Mouse (Mus musculus) C2C12 (cell line): ENCODE measurements around the gene Mospd3.

Source experiments
- CEBPB ChIP-seq: IDR thresholded peaks from one replicate; pipeline ENCODE4 v1.6.1; 2011; ENCODE audit warnings: low read depth, mild to moderate bottlenecking, control low read depth, moderate library complexity
- CTCF ChIP-seq: IDR thresholded peaks from one replicate; pipeline ENCODE4 v1.5.1; 2011; ENCODE audit not compliant: control insufficient read depth, insufficient read depth, insufficient read length
- MAX ChIP-seq: IDR thresholded peaks from one replicate; pipeline ENCODE4 v1.6.1; 2011; ENCODE audit warnings: mild to moderate bottlenecking, control low read depth
- MYOD1 ChIP-seq: IDR thresholded peaks from one replicate; pipeline ENCODE4 v1.6.1; 2011; ENCODE audit warnings: low read depth; ENCODE audit not compliant: control insufficient read depth, insufficient read length
- MYOG ChIP-seq: IDR thresholded peaks from one replicate; pipeline ENCODE4 v1.6.1; 2011; ENCODE audit not compliant: control insufficient read depth, insufficient read length; ENCODE audit errors: extremely low read depth
- USF1 ChIP-seq: IDR thresholded peaks from one replicate; pipeline ENCODE4 v1.6.1; 2011; ENCODE audit warnings: low read depth, mild to moderate bottlenecking, control low read depth, moderate library complexity

DNA sequence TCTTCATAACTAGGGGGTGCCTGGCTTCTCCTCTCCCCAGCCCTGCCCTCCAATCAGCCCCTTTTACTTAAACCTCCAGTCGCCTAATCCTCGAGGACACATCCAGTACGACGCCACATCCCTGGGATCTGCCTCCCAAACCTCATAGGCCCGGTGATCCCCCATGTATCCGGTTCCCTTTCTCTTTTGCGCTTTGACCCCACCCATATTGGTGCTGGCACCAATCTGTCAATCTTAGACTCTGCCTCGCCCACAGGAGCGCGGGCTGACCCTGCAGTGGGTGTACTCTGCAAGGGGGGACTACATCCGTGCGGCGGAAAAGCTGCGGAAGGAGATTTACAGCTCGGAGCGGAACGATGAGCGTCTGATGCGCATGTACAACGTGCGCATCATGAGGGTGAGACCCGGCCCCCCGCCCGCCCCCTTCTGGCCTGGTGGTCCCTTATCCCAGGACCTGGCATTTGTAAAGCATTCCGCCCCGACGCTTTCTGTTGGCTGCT lies 17.1 kb downstream of the Mospd3 start:
- TF ChIP-seq MYOG: no peak
- TF ChIP-seq CEBPB: no peak
- TF ChIP-seq CTCF: no peak
- TF ChIP-seq MAX: no peak
- TF ChIP-seq MYOD1: no peak
- TF ChIP-seq USF1: no peak
